Mouse (Mus musculus) G1E-ER4 (cell line): Measurements from ENCODE around the gene Btbd35f30. TPM values are rescaled to one million over a fixed set of nuclear protein-coding genes. Genes with fewer than 3 reads are reported as not detected.
"Not testable (repeated sequence)": the region's sequence is repeated elsewhere in the genome, so short reads cannot be mapped to it uniquely, and the experiment has no call there.

Experiments
- GATA1 ChIP-seq: IDR thresholded peaks from one replicate; pipeline ENCODE4 v1.8.0; 2012; ENCODE audit warnings: low read length, inconsistent platforms
- polyA plus RNA-seq: library from polyadenylated mRNA; stranded (reverse); fragments of >175 nt; gene quantifications from 2 replicates; pipeline ENCODE4 v1.2.3, GENCODE M21; 2012

Gene Btbd35f30
- not detected in 2 replicates for polyA plus RNA-seq

DNA sequence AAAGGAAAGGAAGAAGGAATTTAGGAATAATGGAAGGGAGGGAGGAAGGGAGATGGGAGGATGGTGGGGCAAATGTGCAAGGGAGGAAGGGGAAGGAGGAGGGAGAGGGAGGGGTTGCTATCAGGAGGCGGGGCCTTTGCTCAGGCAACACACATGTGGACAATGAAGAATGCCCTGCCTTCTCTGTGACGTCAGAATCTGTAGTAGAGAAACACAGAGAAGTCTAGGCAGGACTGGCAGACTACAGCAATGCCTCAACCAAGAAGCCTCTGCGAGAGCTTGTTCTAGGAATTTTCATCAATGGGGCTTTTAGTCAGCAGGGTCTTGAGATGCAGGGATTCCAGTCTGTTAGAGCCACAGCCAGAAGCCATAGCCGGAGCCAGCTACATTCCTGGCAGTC is at the start of gene Btbd35f30:
Gene Btbd35f30 (plus strand): TSS at position 301 of the 400 bp plus-strand sequence.
- not testable (repeated sequence) for TF ChIP-seq GATA1

GRCm38 (mm10) chrX:32941468-32941867 is 47.0 kb downstream of the Btbd35f30 start, which contains the start of gene Gm21789:
TSS of gene Gm21789 (plus strand) at chrX:32941768.
- TF ChIP-seq GATA1 = not testable (repeated sequence)

Other genes starting within 250 kb of the Btbd35f30 start
- not detected in 2 replicates for gene Gm5926, start 243.9 kb upstream of the Btbd35f30 start, polyA plus RNA-seq
- not detected in 2 replicates for gene Btbd35f21, start 168.5 kb upstream of the Btbd35f30 start, polyA plus RNA-seq
- not detected in 2 replicates for gene Gm21789, start 47.1 kb downstream of the Btbd35f30 start, polyA plus RNA-seq
- gene Btbd35f5, start 79.3 kb downstream of the Btbd35f30 start, polyA plus RNA-seq = not detected in 2 replicates